Comparison of ENCODE assay signal across 8 mouse cellular contexts in genomic region chr3:121261939-121262520, GRCm38 (mm10). TPM values are rescaled to one million over a fixed set of nuclear protein-coding genes. Genes with fewer than 3 reads are reported as not detected.
DNase-seq lines count a peak whose midpoint lies in the region; ATAC-seq and TF ChIP-seq lines count a peak whose summit lies in the region.

No protein-coding gene starts in this region.

- TF ChIP-seq POLR2A in ES-Bruce4 (IDR thresholded peaks at IDR 0.05; ENCODE audit: insufficient read depth, low read length) = no peak

- no peak for TF ChIP-seq CTCF in gastrocnemius, adult 2 months (IDR thresholded peaks at IDR 0.05)
- no peak for TF ChIP-seq CTCF in ES-Bruce4 (IDR thresholded peaks at IDR 0.05; ENCODE audit: low read depth, low read length)

- H3K4me3 ChIP-seq in gastrocnemius, adult 2 months = peak overlapping the region; percentile 73
- H3K4me3 ChIP-seq in ES-Bruce4 (ENCODE audit: low read depth, low read length) = peak overlapping the region; percentile 66
- H3K4me3 ChIP-seq in forebrain, embryonic 14.5 days (ENCODE audit: low read depth, low read length) = peak overlapping the region; percentile 68
- H3K4me3 ChIP-seq in liver, embryonic 15.5 days (replicated peaks) = peak overlapping the region; percentile 80

- no peak for ATAC-seq in forebrain, embryonic 14.5 days
- 0 out of 2 replicates have a peak, but pooled peaks have one; percentile 10 for ATAC-seq in liver, embryonic 15.5 days (ENCODE audit: insufficient read depth)
- ATAC-seq in CD4-positive, CD25-positive, alpha-beta regulatory T cell, adult 4 months = no peak

- 11% methylated on average over 20 of the region's 21 CpGs for WGBS in forebrain, embryonic 14.5 days
- WGBS in liver, embryonic 15.5 days (ENCODE audit: insufficient replicate concordance) = 5% methylated on average over 21 of the region's 21 CpGs

- peak overlapping the region; percentile 93 for H3K27ac ChIP-seq in gastrocnemius, adult 2 months
- H3K27ac ChIP-seq in ES-Bruce4 (ENCODE audit: insufficient read depth, low read length) = no peak overlapping the region
- no peak overlapping the region for H3K27ac ChIP-seq in forebrain, embryonic 14.5 days (ENCODE audit: low read depth, low read length)
- peak overlapping the region; percentile 91 for H3K27ac ChIP-seq in liver, embryonic 15.5 days (replicated peaks)

- H3K4me1 ChIP-seq in ES-Bruce4 (ENCODE audit: control insufficient read depth, insufficient read depth, low read length) = no peaks in the 10 kb centered on the region
- no peaks in the 10 kb centered on the region for H3K4me1 ChIP-seq in forebrain, embryonic 14.5 days (ENCODE audit: control insufficient read depth, insufficient read depth, low read length)
- peaks cover 82% of the 10 kb centered on the region for H3K4me1 ChIP-seq in liver, embryonic 15.5 days (replicated peaks)

- H3K36me3 ChIP-seq in ES-Bruce4 (ENCODE audit: control insufficient read depth, insufficient read depth, low read length, poor library complexity, severe bottlenecking) = no peaks in the 10 kb centered on the region
- no peaks in the 10 kb centered on the region for H3K36me3 ChIP-seq in forebrain, embryonic 14.5 days (ENCODE audit: control insufficient read depth, insufficient read depth, low read length)
- H3K36me3 ChIP-seq in liver, embryonic 15.5 days (replicated peaks) = peaks cover 15% of the 10 kb centered on the region; the same call in 1 of the 2 replicates

- DNase-seq in gastrocnemius, adult 2 months = no peak
- DNase-seq in gastrocnemius, postnatal 36 days = no peak
- DNase-seq in forebrain, embryonic 14.5 days (ENCODE audit: low spot score) = no peak
- DNase-seq in frontal cortex, postnatal 14 days (ENCODE audit: low spot score in 2 of 2) = no peak
- DNase-seq in thymus, adult 18-20 months = no peak

- no peaks in the 10 kb centered on the region; the same call in 1 of the 2 replicates for H3K9me3 ChIP-seq in ES-Bruce4 (replicated peaks; ENCODE audit: control insufficient read depth, insufficient read depth, low read length, poor library complexity, severe bottlenecking)
- no peaks in the 10 kb centered on the region for H3K9me3 ChIP-seq in forebrain, embryonic 14.5 days (replicated peaks; ENCODE audit: control insufficient read depth, low read length)
- H3K9me3 ChIP-seq in liver, embryonic 15.5 days (replicated peaks) = no peaks in the 10 kb centered on the region

- intact Hi-C loops in gastrocnemius, adult 2 months (cut with DNase I) = loop anchor here (2.0 kb wide), 2 partner anchors 29 to 91 kb away; partner anchors contain the start of genes Alg14 and Rwdd3
- intact Hi-C loops in gastrocnemius, postnatal 36 days (cut with DNase I) = no loop called here

- peak overlapping the region; percentile 77 for H3K9ac ChIP-seq in ES-Bruce4 (ENCODE audit: low read depth, poor library complexity, severe bottlenecking)
- H3K9ac ChIP-seq in forebrain, embryonic 14.5 days (ENCODE audit: low read length) = peak overlapping the region; percentile 90
- peak overlapping the region; percentile 95 for H3K9ac ChIP-seq in liver, embryonic 15.5 days

- H3K4me2 ChIP-seq in forebrain, embryonic 14.5 days (ENCODE audit: low read length) = peak overlapping the region; percentile 96
- H3K4me2 ChIP-seq in liver, embryonic 15.5 days = peak overlapping the region; percentile 96

- peaks cover 23% of the 10 kb centered on the region for H3K27me3 ChIP-seq in ES-Bruce4 (ENCODE audit: control insufficient read depth, insufficient read depth, low read length, poor library complexity, severe bottlenecking)
- peaks cover 12% of the 10 kb centered on the region for H3K27me3 ChIP-seq in forebrain, embryonic 14.5 days (replicated peaks; ENCODE audit: control insufficient read depth, insufficient read depth, low read length)
- H3K27me3 ChIP-seq in liver, embryonic 15.5 days = peaks cover 11% of the 10 kb centered on the region

- TF ChIP-seq EP300 in ES-Bruce4 (IDR thresholded peaks at IDR 0.05; ENCODE audit: insufficient read depth, low read depth, low read length) = no peak

RNA-seq across cellular contexts. Expression of gene Tmem56, which starts 20.9 kb away (rescaled TPM):
- total RNA-seq in gastrocnemius, adult 2 months (2021) = 10 to 100 TPM; 44.5 to 47.4 TPM
- total RNA-seq in gastrocnemius, postnatal 36 days (2021) = 10 to 100 TPM; 33.7 to 37.2 TPM
- 0.26 and 0.58 TPM in 2 replicates for polyA plus RNA-seq in ES-Bruce4 (2011; ENCODE audit: insufficient read depth, insufficient read length, low read depth, missing spikeins)
- 2.5 and 3.8 TPM in 2 replicates for polyA plus RNA-seq in forebrain, embryonic 14.5 days (2014; fragmentation: Nextera tagmentation; extraction: Ambion mirVana)
- 14.9 and 15.4 TPM in 2 replicates for polyA plus RNA-seq in liver, embryonic 15.5 days (2015; fragmentation: Nextera tagmentation; extraction: Ambion mirVana)
- polyA plus RNA-seq in CD4-positive, CD25-positive, alpha-beta regulatory T cell, adult 4 months (2017; shearing (Covaris generic)) = not detected

RNA-seq across cellular contexts. Expression of gene Alg14, which starts 29.5 kb away (rescaled TPM):
- 1 to 10 TPM; 7.5 to 7.7 TPM for total RNA-seq in gastrocnemius, adult 2 months (2021)
- total RNA-seq in gastrocnemius, postnatal 36 days (2021) = 1 to 10 TPM; 7.0 to 8.7 TPM
- polyA plus RNA-seq in ES-Bruce4 (2011; ENCODE audit: insufficient read depth, insufficient read length, low read depth, missing spikeins) = 18.2 and 29.6 TPM in 2 replicates
- 40.9 and 46.6 TPM in 2 replicates for polyA plus RNA-seq in forebrain, embryonic 14.5 days (2014; fragmentation: Nextera tagmentation; extraction: Ambion mirVana)
- 12.7 and 13.5 TPM in 2 replicates for polyA plus RNA-seq in liver, embryonic 15.5 days (2015; fragmentation: Nextera tagmentation; extraction: Ambion mirVana)
- 10 to 100 TPM; 15.5 to 29.5 TPM for polyA plus RNA-seq in CD4-positive, CD25-positive, alpha-beta regulatory T cell, adult 4 months (2017; shearing (Covaris generic))

Comparison
In these comparisons a context has a peak if more than half of its experiments do, and no peak if none do; other contexts are left out.
1. H3K27ac ChIP-seq: peak in gastrocnemius, adult 2 months (single experiment) and liver, embryonic 15.5 days (single experiment); none in ES-Bruce4 (single experiment) and forebrain, embryonic 14.5 days (single experiment).
2. Peak in every context shown above with its lines, with median percentiles within 50 percentile points of each other: H3K4me3 ChIP-seq and H3K9ac ChIP-seq.